Mouse (Mus musculus): ENCODE results near the gene Olfm2.

The Olfm2 gene

DNA sequence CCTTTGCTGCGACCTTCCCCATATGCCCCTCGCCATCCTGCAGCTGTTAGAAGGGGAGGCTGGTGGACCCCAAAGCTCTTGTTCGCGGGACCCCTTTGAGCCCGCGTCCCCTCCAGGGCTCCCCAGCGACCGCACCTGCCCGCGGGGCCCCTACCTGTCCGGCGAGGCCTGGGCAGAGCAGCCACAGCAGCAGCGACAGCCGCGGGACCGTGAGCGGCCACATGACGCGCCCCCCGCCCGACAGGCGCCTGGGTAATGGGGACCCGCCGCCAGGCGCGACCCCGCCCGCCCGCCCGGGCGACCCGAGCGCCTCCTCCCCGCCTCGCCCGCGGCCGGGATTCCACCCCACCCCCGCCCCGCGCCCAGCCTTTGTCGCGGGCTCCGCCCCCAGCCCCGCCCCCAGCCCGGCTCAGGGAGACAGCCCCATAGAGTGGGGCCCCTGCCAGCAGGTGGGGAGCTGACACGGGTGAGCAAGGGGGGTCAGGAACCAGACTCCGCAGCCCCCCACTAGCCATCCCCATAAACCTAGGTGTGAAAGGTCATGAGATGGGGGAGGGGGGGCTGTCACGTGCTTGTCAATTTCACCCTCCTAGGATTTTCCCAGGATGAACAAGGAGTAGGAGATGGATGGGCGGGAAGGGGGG lies at the start of gene Olfm2:
TSS of gene Olfm2 (minus strand) at position 333 of the 644 bp plus-strand sequence.
- in situ Hi-C loops (cut with MseI, MboI): no loop called here

DNA sequence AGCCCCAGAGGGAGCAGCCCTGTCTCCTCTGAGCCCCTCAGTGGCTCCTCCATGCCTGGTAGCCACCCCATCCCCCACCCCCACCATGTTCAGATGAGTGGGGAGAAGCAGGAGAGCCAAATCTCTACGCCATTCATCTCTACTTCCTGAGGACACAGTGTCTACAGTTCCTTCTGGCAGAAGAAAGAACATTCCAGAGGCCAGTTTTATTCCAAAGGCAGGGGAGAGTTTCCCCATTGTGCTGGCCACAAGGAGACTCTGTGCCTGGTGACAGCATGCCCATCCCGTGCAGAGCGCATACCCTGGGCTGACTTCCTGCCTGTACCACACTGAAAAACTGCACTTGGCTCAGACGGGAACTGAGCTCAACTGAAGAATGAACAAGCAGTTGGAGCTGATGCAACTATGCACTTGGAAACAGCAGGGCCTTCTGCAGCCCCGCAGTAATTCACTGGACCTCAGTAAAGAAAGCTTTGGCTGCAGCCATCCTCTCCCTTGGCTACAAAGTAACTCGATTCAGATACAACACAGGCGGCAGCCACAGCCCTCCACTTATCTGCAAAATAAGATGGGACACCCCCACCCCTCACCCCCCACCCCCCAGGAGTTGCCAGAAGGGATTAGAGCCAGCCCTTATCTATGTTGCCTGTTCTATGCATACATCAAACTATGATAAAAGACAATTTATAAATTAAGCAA lies 48.1 kb upstream of the Olfm2 start:
- in situ Hi-C loops (cut with MseI, MboI): no loop called here

DNA sequence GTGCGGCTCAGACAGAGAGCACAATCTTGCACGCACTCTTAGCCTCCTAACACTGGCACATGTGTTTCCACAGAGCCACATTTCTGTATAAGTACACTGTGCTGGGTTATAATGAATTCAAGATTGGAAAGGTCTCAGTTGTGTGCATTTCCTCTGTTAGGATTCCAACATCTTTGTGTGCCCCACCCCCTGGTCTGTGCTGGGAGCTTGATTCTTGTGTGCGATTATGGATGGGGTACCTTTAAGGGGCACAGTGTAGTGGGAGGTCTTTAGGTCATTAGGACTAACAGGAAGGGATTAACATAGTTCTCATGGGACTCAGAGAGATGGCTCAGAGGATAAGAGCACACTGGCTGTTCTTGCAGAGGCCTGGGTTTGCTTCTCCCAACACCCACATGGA lies 44.2 kb upstream of the Olfm2 start:
- in situ Hi-C loops (cut with MseI, MboI): no loop called here

DNA sequence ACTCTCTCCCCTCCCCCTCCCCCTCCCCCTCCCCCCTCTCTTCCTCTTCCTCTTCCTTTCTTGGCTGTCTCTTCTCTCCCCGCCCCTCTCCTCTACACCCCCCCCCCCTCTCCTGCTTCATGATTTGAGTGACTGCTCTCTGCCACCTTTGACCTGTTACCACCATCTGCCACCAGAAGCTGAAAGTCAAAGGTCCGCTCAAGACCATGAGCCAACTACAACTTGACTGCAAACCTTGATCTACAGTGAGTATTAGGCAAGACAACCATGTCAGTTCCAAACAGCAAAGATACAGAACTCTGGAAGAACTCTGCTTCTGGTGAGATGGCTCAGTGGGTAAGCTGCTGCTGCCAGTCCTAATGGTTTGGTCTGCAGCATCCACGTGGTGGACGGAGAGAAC lies 43.5 kb upstream of the Olfm2 start:
- in situ Hi-C loops (cut with MseI, MboI): no loop called here

DNA sequence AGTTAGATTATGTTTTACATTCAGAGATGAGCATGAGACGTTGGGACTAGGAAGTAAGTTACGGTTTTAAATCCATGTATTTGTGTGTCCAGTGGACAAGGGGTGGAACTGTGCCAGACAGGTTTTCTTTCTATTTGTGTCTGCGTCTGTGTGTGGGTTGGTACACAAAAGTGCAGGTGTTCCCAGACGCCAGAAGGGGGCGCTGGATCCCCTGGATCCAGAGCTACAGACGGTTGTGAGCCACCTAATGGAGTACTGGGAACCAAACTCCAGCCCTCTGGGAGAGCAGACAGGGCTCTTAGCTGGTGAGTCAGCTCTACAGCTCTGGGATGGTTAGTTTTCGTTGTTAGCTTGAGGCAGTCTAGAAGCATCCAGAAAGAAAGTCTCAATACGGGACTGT lies 41.8 kb upstream of the Olfm2 start:
- in situ Hi-C loops (cut with MseI, MboI): no loop called here

DNA sequence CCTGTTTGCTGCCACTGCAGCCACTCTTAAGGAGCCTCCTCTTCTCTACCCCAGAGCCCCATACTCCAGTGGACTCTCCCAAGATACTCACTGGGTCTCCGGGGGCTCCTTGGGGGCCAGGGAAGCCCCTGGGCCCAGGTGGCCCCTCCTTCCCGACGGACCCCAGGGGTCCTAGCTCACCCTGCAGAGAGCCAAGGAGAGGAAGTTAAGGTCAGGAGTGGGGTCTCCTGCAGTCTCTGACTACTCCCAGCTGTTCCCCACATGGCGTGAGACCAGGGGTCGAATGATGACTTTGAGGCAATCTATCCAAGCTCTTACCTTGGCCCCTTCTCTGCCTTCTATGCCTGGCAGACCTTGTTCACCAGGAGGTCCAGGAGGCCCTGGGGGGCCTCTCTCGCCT lies 38.9 kb upstream of the Olfm2 start:
- in situ Hi-C loops (cut with MseI, MboI): no loop called here

DNA sequence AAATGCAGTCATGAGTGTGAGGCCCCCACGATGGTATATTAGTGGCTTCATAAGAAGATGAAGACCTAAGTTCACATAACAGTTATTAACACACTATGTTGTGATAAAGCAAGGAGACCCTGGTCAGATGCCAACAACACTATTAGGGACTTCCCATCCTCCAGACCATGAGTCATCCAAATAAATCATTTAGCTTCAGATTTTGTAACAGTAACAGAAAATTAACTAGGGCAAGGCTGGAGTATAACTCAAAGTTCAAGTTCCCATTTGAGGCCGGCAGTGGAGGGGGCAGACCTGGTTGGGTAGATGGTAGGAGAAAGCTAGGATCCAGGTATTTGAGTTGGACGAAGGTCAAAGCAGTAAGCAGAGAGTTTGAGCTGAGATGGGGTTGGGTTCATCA lies 35.1 kb upstream of the Olfm2 start:
- in situ Hi-C loops (cut with MseI, MboI): no loop called here

DNA sequence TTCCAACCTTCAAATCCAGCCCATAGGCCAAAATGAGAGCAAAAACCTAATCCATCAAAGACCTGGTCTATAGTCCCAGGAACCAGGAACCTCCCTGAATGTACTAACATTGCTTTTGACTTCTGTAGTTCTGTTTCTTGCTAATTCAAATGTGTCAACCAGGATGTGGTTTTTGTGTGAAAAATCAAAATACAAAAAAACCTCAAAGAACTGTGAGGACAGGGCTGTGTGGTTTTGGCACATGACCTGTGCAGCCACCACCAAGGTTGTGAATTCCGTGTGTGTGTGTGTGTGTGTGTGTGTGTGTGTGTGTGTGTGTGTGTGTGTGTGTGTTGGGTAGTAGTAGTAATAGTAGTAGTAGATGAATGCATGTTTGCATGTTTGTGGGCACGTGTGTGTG lies 19.1 kb upstream of the Olfm2 start:
- in situ Hi-C loops (cut with MseI, MboI): no loop called here

DNA sequence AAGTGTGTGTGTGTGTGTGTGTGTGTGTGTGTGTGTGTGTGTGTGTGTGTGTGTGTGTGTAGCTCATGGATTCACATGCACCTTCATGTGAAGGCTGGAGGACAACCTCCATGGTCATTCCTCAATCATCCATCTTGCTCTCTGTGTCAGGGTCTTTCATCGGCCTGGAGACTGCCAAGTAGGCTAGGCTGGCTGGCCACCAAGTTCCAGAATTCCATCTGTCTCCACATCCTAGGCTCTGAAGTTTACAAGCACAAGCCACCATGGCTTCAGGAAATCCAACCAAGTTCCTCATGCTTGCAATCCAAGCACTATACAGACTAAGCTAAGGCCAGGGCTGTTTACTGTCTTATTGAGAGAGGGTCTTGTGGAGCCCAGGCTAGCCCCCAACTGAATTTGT lies 16.9 kb upstream of the Olfm2 start:
- in situ Hi-C loops (cut with MseI, MboI): no loop called here

DNA sequence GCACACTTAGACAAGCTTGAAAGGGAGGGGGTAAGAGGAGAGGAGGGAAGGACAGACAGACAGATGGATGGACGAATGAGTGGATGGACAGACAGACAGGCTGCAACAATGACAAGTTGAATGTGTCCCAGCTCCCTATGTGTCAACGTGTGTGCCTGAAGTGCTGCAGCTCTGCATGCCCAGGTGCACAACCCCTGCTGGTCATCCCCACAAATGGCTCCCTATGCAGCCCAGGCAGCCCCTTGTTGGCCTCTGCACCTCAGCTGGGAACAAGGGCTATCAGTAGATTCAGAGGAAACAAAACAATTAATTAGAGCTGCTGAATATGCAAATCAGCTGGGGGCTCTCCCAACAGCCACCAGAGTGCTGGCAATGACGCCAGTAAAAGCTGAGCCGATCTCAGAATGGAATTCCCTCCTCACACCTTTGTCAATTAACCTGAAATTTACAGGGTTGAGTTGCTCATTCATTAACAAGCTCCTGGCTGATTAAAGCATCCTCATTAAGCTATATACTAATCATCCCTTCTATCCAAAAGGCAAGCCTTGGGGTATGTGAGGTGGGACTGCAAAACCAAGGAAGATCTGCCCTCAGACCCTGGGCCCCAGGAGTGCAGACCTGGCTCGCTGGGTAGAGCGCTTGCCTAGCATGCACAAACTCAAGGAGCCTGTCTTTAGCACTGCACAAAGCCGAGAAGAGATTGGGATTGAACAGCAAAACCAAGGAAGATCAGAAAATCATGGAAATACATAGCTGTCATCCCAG lies 16.2 kb upstream of the Olfm2 start:
- in situ Hi-C loops (cut with MseI, MboI): no loop called here

DNA sequence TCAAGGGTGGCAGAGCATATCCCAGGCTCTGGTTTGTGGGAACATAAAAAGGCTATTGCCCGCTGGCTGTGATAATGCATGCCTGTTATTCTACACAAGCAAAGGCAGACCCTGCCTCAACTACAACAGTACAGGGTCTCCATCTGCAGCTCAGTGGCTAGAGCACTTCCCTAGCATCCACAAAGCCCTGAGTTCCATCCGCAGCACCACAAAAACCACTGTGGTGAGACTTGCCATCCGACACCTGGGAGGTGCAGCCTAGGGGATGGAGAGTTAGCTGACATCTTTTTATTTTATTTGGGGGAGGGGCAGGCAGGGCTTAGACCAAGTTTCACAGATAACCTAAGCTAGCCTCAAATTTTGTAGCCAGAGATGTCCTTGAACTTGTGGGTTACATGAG lies 15.2 kb upstream of the Olfm2 start:
- in situ Hi-C loops (cut with MseI, MboI): no loop called here

DNA sequence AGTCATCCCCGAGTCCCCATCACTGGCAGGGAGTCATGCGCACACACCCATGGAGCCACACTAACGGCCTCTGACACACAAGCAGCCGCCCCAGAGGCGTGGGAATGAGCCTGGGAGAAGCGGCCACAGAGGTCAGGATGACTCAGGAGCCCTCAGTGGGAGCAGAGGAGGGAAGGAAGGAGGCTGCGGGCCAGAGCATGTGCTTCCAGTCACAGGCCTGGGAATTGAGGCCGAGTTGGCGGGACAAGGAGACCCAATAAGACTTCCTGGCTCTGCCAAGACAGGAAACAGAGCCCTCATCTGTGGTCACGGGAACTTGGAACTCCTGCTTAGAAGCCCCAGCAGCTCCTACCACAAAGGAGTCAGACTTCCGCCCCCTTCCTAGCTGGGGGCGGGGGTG lies 14.7 kb upstream of the Olfm2 start:
- in situ Hi-C loops (cut with MseI, MboI): no loop called here

DNA sequence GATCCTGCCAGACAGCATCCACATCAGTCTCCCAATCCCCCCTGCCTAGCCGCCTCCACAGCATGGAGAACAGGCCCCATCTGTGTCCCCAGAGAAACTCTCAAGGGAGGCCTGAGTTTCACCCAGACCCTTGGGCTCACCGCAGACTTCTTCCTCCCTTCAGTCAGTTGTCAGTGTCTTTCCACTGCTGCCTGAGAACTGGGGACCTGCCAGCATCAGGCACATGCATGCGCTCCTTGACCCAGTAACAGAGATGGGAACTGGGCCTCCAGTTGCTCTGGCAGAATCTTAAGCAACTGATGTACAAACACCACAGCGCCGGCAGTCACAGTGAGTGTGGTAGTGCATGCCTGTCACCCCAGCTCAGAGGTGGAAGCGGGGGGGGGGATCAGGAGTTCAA lies 12.7 kb upstream of the Olfm2 start:
- in situ Hi-C loops (cut with MseI, MboI): no loop called here

DNA sequence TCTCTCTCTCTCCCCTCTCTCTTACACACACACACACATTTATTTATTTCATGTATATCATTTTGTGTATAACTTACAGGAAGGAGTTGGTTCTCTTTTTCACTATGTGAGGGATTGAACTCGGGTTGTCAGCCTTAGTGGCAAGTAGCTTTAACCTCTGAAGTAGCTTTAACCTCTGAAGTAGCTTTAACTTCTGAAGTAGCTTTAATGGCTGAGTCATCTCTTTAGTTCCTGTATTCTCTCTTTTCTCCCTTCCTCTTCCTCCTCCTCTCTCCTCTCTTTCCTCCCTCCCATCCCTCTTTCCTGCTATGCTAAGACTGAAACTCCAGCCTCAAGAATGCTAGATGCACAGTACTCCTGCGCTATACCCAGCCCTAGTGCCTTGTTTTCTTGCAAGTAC lies 12.1 kb upstream of the Olfm2 start:
- in situ Hi-C loops (cut with MseI, MboI): no loop called here

DNA sequence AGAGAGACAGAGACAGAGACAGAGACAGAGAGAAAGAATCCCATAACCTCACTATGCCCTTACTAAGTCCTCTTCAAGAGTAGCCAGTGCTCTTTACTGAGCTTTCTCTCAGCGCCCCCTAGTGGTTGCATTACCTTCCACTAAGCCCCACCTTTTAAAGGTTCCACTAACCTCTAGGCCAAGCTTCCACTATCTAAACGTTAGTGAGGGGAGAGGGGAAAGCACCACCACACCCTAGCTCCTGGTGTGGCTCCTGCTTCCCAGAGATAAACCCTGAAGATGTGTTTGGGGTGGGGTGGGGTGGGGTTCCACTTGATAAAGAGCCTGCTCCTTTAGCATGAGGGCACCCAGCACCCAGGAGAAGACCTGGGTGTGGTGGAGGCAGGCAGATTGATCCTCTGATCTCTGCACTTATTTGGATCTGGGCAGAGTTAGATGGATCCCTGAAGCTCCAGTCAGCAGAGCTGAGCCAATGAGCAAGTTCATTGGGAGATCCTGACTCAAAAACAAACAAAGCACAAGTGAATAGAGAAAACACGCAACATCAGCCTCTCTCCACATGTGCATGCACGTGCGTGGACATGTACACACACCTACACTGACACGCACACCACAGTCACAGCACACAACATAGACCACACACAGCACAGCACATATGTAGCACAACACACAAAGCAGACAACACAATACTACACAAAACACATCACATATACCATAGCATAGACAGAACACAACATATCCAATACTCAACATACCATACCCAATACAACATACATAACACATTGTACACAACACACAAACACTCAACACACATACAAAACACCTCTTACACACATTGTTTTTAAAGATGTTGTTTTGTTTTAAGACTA lies 11.2 kb upstream of the Olfm2 start:
- in situ Hi-C loops (cut with MseI, MboI): no loop called here

DNA sequence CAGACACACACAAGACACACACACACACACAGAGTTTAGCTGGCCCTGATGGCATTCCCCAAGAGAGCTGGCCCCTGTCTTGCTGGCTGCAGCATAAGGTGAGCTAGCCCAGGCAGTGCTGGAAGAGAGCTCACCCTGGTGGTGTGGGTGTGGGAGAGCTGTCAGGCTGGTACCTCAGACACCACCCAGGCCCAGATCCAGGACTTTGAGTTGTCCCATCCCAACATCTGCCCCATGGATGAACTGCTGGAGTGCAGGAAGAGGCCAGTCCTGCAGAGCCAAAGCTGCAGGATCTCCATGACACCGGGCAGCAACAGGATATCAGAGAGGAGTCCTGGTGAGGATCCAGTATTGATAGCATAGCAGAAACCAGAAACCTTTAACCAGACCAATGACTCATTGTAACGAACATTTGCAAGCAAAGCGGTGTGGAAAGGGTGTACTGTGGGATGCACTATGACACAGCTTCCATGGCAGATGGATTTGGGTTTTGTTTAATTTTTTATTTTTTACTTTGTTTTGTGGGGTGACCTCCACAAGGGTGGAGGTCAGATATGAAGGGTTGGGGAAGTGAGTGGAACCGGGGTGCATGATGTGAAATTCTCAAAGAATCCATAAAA lies 10.0 kb upstream of the Olfm2 start:
- in situ Hi-C loops (cut with MseI, MboI): no loop called here

DNA sequence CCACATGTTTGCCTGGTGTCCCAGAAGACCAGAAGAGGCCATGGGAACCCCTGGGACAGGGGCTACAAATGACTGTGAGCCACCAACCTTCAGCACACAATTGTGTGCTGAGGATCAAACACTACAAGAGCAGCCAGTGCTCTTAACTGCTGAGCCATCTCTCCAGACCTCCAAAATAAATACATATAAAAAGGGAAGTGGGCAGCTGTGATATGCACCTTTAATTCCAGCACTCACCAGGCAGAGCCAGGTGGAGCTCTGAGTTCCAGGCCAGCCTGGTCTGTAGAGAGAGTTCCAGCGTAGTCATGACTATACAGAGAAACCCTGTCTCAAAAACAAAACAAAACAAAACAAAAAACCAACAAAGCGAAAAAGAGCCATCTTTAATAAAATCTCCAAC lies 8.2 kb upstream of the Olfm2 start:
- in situ Hi-C loops (cut with MseI, MboI): no loop called here

DNA sequence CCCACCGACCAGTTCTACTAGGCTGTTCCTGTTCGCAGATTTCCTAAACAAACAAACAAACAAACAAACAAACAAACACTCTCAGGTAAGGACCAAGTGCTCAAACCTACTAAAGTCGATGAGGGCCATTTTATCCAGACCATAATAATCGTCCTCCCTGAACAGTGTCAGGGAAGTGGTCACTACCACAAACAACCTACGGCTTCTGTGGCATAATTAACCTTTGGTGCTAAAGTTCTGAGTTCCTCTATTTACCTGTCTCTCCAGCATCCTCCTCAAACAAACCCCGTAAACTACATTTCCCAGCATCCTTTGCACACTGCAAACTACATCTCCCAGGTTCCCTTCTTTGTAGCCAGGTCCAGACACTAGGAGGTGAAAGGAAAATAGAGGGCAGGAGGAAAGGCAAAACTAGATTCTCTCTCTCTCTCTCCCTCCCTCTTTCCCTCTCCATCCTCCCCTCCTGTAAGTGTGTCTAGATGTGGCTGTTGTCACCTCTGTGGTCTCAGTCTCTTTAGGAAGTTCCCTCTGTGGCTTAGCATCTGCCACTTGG lies 5.4 kb upstream of the Olfm2 start:
- in situ Hi-C loops (cut with MseI, MboI): no loop called here

DNA sequence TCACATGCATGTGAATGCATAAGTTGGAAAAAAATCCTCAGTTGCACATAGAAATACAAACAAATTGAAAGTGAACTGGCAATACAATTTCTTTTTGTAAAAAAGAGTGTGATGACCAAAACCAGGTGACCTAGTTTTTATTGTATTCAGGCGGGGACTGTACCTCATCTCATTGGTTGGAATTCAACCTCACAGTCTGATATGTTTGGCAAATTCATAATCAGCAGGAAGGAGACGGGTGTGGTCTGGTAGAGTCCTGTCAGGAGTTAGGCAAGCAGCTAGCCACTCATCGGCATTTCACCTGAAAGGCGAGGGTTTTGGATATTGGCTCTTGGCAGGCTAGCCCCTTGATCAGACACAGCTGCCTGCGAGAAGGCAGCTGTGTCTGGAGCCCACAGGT lies 3.1 kb upstream of the Olfm2 start:
- in situ Hi-C loops (cut with MseI, MboI): no loop called here

DNA sequence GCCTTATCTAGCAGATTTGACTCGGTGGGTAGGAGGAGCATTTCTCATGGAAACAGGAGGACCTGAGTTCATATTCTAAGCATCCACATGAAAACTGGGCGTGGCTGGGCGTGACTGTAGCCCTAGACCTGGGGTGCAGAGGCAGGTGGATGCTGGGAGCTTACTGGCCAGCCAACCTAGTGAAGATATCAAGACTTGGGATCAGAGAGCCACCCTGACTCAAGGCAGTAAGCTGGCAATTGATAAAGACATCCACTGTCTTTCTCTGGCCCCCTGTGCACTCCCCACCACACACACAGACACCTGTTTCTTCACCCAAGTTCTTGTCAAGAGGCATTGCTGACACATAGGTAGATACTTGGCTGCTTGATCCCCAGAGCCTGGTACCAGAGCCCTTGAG lies 2.4 kb upstream of the Olfm2 start:
- in situ Hi-C loops (cut with MseI, MboI): no loop called here

DNA sequence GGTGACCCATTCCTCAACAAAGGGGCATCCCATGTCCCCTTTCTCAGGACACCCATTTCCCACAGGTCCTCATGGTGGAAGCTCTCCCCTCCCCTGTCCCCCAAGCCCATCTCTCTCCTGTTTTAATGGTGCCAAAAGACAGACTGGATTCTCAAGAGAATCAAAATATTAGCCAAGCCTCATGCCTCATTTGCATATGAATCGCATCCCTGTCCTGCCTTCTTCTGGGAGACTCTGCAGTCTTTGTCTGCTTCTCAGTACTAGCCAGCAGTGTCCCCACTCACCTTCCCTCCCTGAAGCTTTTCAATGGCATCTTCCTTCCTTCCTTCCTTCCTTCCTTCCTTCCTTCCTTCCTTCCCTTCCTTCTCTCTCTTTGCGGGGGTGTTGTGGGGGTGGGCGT lies 1.5 kb upstream of the Olfm2 start:
- in situ Hi-C loops (cut with MseI, MboI): no loop called here

Data from mouse trophoblast stem cell (cell line).